Mouse (Mus musculus) embryonic facial prominence, embryonic 11.5 days (tissue): ENCODE measurements around the gene Mta1. TPM values are rescaled to one million over a fixed set of nuclear protein-coding genes. Genes with fewer than 3 reads are reported as not detected.

ENCODE experiments used
- ATAC-seq: fragments of 200-750 bp; cut with Nextera tagmentation; replicated peaks from 2 replicates; pipeline ENCODE4 v1.8.0; 2017; ENCODE audit warnings: low read depth; ENCODE audit not compliant: insufficient number of reproducible peaks, low FRiP score, low TSS enrichment
- DNase-seq: peaks from one replicate; pipeline ENCODE4 v3.0.0-alpha.2; 2015; ENCODE audit warnings: low spot score
- H3K27ac ChIP-seq: fragments of 300-500 bp; sonication (generic); replicated peaks from 2 replicates; pipeline ENCODE4 v1.5.1; 2014; ENCODE audit warnings: mild to moderate bottlenecking, low read depth, low read length, control low read depth
- H3K27me3 ChIP-seq: fragments of 300-500 bp; sonication (generic); 2 replicates; pipeline ENCODE4 v1.6.1; 2014; ENCODE audit warnings: mild to moderate bottlenecking, low read length, moderate library complexity, mixed read lengths; ENCODE audit not compliant: control insufficient read depth, insufficient read depth
- H3K36me3 ChIP-seq: fragments of 300-500 bp; sonication (generic); replicated peaks from 2 replicates; pipeline ENCODE4 v1.6.1; 2014; ENCODE audit warnings: low read depth, mild to moderate bottlenecking, low read length, moderate library complexity, mixed read lengths; ENCODE audit not compliant: control insufficient read depth, insufficient read depth
- H3K4me1 ChIP-seq: fragments of 300-500 bp; sonication (generic); 2 replicates; pipeline ENCODE4 v1.6.1; 2014; ENCODE audit warnings: low read length, mixed read lengths; ENCODE audit not compliant: control insufficient read depth, insufficient read depth
- H3K4me2 ChIP-seq: fragments of 300-500 bp; sonication (generic); 2 replicates; pipeline ENCODE4 v1.6.1; 2014; ENCODE audit warnings: low read depth, mild to moderate bottlenecking, control low read depth, low read length, moderate library complexity
- H3K4me3 ChIP-seq: fragments of 300-500 bp; sonication (generic); 2 replicates; pipeline ENCODE4 v1.5.1; 2014; ENCODE audit warnings: low read depth, low read length, control low read depth
- H3K9ac ChIP-seq: fragments of 300-500 bp; sonication (generic); replicated peaks from 2 replicates; pipeline ENCODE4 v1.6.1; 2014; ENCODE audit warnings: mild to moderate bottlenecking, control low read depth, low read length
- H3K9me3 ChIP-seq: fragments of 300-500 bp; sonication (generic); replicated peaks from 2 replicates; pipeline ENCODE4 v1.6.1; 2016; ENCODE audit warnings: mild to moderate bottlenecking, low read length, inconsistent platforms, mixed read lengths; ENCODE audit not compliant: control insufficient read depth
- WGBS: fragments of 180-500 bp; shearing (Covaris S2); extraction: QIAGEN DNeasy Blood & Tissue Kit; methylation state at CpG from one replicate; pipeline ENCODE4 v1.1.7; 2014; 5-methylcytosine and 5-hydroxymethylcytosine counted together
- polyA plus RNA-seq: library from polyadenylated mRNA; unstranded; fragments of >200 nt; fragmentation: Nextera tagmentation; extraction: Ambion mirVana; gene quantifications from 2 replicates; pipeline ENCODE4 v1.2.1, GENCODE M21; 2014

The Mta1 gene
- polyA plus RNA-seq, 1 experiment from 2014 or later = 20.7 TPM

- Histone ChIP-seq H3K9me3 (no peaks in the 10 kb centered on the region), H3K4me3 (no peak overlapping the region), H3K4me2 (no peak overlapping the region), H3K36me3 (0 out of 2 replicates have a peak, but pooled peaks cover 2% of the 10 kb centered on the region), H3K27ac (no peak overlapping the region), H3K4me1 (no peaks in the 10 kb centered on the region), H3K27me3 (no peaks in the 10 kb centered on the region), H3K9ac (no peak overlapping the region)
- DNase-seq (no peak), ATAC-seq (no peak)
- WGBS = 88% methylated on average over 10 of the region's 10 CpGs
These were observed 11.7 kb downstream of the Mta1 start for GRCm38 (mm10) chr12:113109801-113110200.

- no peak for ATAC-seq
- Histone ChIP-seq H3K4me2 (no peak overlapping the region), H3K9me3 (no peaks in the 10 kb centered on the region), H3K27ac (no peak overlapping the region), H3K4me3 (no peak overlapping the region), H3K27me3 (no peaks in the 10 kb centered on the region), H3K36me3 (peaks cover 2% of the 10 kb centered on the region; the same call in 1 of the 2 replicates), H3K9ac (no peak overlapping the region), H3K4me1 (no peaks in the 10 kb centered on the region)
- 88% methylated on average over 4 of the region's 4 CpGs for WGBS
- DNase-seq = no peak
These were observed 16.1 kb downstream of the Mta1 start for GRCm38 (mm10) chr12:113114141-113114540.

- DNase-seq (no peak), ATAC-seq (no peak)
- WGBS = 87% methylated on average over 16 of the region's 16 CpGs
- Histone ChIP-seq H3K4me3 (no peak overlapping the region), H3K27ac (no peak overlapping the region), H3K4me1 (no peaks in the 10 kb centered on the region), H3K27me3 (no peaks in the 10 kb centered on the region), H3K4me2 (no peak overlapping the region), H3K36me3 (peaks cover 2% of the 10 kb centered on the region; the same call in 1 of the 2 replicates), H3K9ac (no peak overlapping the region), H3K9me3 (no peaks in the 10 kb centered on the region)
These were observed 16.9 kb downstream of the Mta1 start for GRCm38 (mm10) chr12:113114856-113115538.

GRCm38 (mm10) chr12:113119516-113120410, 21.7 kb downstream of the Mta1 start:
- DNase-seq = peak; percentile 84
- Histone ChIP-seq H3K9ac (no peak overlapping the region), H3K4me2 (no peak overlapping the region), H3K4me3 (no peak overlapping the region), H3K27me3 (no peaks in the 10 kb centered on the region), H3K36me3 (peaks cover 32% of the 10 kb centered on the region), H3K27ac (no peak overlapping the region), H3K9me3 (no peaks in the 10 kb centered on the region), H3K4me1 (no peaks in the 10 kb centered on the region)
- 91% methylated on average over 20 of the region's 20 CpGs for WGBS
- ATAC-seq = no peak; the same call in 1 of the 2 replicates

- Histone ChIP-seq H3K4me3 (no peak overlapping the region), H3K9me3 (no peaks in the 10 kb centered on the region), H3K36me3 (peaks cover 41% of the 10 kb centered on the region), H3K9ac (no peak overlapping the region), H3K27me3 (no peaks in the 10 kb centered on the region), H3K4me2 (no peak overlapping the region), H3K4me1 (no peaks in the 10 kb centered on the region), H3K27ac (no peak overlapping the region)
- DNase-seq (no peak), ATAC-seq (no peak)
- 81% methylated on average over 6 of the region's 6 CpGs for WGBS
These were observed 26.6 kb downstream of the Mta1 start for GRCm38 (mm10) chr12:113124726-113125125.

GRCm38 (mm10) chr12:113130732-113131131, 32.7 kb downstream of the Mta1 start:
- peaks cover 32% of the 10 kb centered on the region for H3K36me3 ChIP-seq
- no peak for ATAC-seq

GRCm38 (mm10) chr12:113131601-113132000, 33.5 kb downstream of the Mta1 start:
- no peak for ATAC-seq
- H3K27ac ChIP-seq = no peak overlapping the region
- no peak overlapping the region for H3K4me2 ChIP-seq
- no peak overlapping the region for H3K4me3 ChIP-seq
- no peak for DNase-seq
- H3K27me3 ChIP-seq = no peaks in the 10 kb centered on the region; the same call in 1 of the 2 replicates
- peaks cover 36% of the 10 kb centered on the region for H3K36me3 ChIP-seq
- no peaks in the 10 kb centered on the region for H3K4me1 ChIP-seq
- no peaks in the 10 kb centered on the region for H3K9me3 ChIP-seq
- no peak overlapping the region for H3K9ac ChIP-seq
- WGBS = 98% methylated on average over 14 of the region's 14 CpGs

More at GRCm38 (mm10) chr12:113130732-113131131, 32.7 kb downstream of the Mta1 start:
- H3K4me2 ChIP-seq = no peak overlapping the region
- H3K9ac ChIP-seq = no peak overlapping the region
- WGBS = 98% methylated on average over 8 of the region's 8 CpGs
- DNase-seq = no peak
- H3K27me3 ChIP-seq = no peaks in the 10 kb centered on the region; the same call in 1 of the 2 replicates
- no peaks in the 10 kb centered on the region for H3K4me1 ChIP-seq
- H3K4me3 ChIP-seq = no peak overlapping the region
- no peaks in the 10 kb centered on the region for H3K9me3 ChIP-seq
- H3K27ac ChIP-seq = no peak overlapping the region

GRCm38 (mm10) chr12:113132567-113132966, 34.5 kb downstream of the Mta1 start:
- no peak overlapping the region for H3K4me2 ChIP-seq
- no peak for ATAC-seq
- no peaks in the 10 kb centered on the region; the same call in 1 of the 2 replicates for H3K27me3 ChIP-seq
- H3K9me3 ChIP-seq = no peaks in the 10 kb centered on the region
- no peak overlapping the region for H3K27ac ChIP-seq
- no peak overlapping the region for H3K4me3 ChIP-seq
- no peak overlapping the region for H3K9ac ChIP-seq
- H3K4me1 ChIP-seq = no peaks in the 10 kb centered on the region
- no peak for DNase-seq
- WGBS = 87% methylated on average over 2 of the region's 2 CpGs
- H3K36me3 ChIP-seq = peaks cover 33% of the 10 kb centered on the region
